Mouse (Mus musculus) ES-E14 (cell line): ENCODE measurements around the gene Khsrp. TPM values are rescaled to one million over a fixed set of nuclear protein-coding genes. Genes with fewer than 3 reads are reported as not detected.
"Not testable (repeated sequence)": the region's sequence is repeated elsewhere in the genome, so short reads cannot be mapped to it uniquely, and the experiment has no call there.

Experiments
- DNase-seq: peaks from one replicate; pipeline ENCODE4 v3.0.0-alpha.2; 2013; ENCODE audit warnings: low read depth, low spot score
- H3K27ac ChIP-seq: 2 replicates; pipeline ENCODE4 v1.5.1; 2012; ENCODE audit warnings: low read depth, mild to moderate bottlenecking, low read length, moderate library complexity, mixed read lengths; ENCODE audit not compliant: poor library complexity, insufficient read depth, severe bottlenecking
- H3K36me3 ChIP-seq: 2 replicates; pipeline ENCODE4 v1.6.1; 2012; ENCODE audit warnings: mild to moderate bottlenecking, low read length, moderate library complexity, mixed read lengths; ENCODE audit not compliant: control insufficient read depth, poor library complexity, insufficient read depth, severe bottlenecking
- H3K4me1 ChIP-seq, 2 experiments: fragments of 150-350 bp in 1 of 2; sonication (generic) in 1 of 2; 2 replicates each; pipeline ENCODE4 v1.6.1; 2012; ENCODE audit warnings: low read length in 2 of 2, mild to moderate bottlenecking in 1 of 2, mixed read lengths in 1 of 2; ENCODE audit not compliant: control insufficient read depth in 2 of 2, insufficient read depth in 2 of 2, poor library complexity in 1 of 2
- H3K4me3 ChIP-seq, 2 experiments: fragments of 150-350 bp in 1 of 2; sonication (generic) in 1 of 2; 2 replicates each; pipeline ENCODE4 v1.5.1; 2012; ENCODE audit warnings: low read length in 2 of 2, low read depth in 1 of 2, mild to moderate bottlenecking in 1 of 2, mixed read lengths in 1 of 2; ENCODE audit not compliant: insufficient read depth in 1 of 2, poor library complexity in 1 of 2, severe bottlenecking in 1 of 2
- H3K9ac ChIP-seq: 2 replicates; pipeline ENCODE4 v1.6.1; 2012; ENCODE audit warnings: low read depth, mild to moderate bottlenecking, low read length, mixed read lengths; ENCODE audit not compliant: poor library complexity, insufficient read depth, severe bottlenecking
- H3K9me3 ChIP-seq: fragments of 150-350 bp; sonication (generic); 2 replicates; pipeline ENCODE4 v1.6.1; 2012; ENCODE audit warnings: low read depth, mild to moderate bottlenecking, low read length; ENCODE audit not compliant: control insufficient read depth, insufficient read depth
- CHD2 ChIP-seq: IDR thresholded peaks from 2 replicates; pipeline ENCODE4 v1.6.1; 2014; ENCODE audit warnings: mild to moderate bottlenecking, low read depth, low read length, inconsistent platforms
- HCFC1 ChIP-seq: IDR thresholded peaks from 2 replicates; pipeline ENCODE4 v1.6.1; 2012; ENCODE audit warnings: low read length, inconsistent platforms, borderline replicate concordance; ENCODE audit not compliant: insufficient read depth
- MAFK ChIP-seq: IDR thresholded peaks from 2 replicates; pipeline ENCODE4 v1.6.1; 2014; ENCODE audit warnings: mild to moderate bottlenecking, low read depth, low read length, inconsistent platforms; ENCODE audit not compliant: insufficient read depth
- ZC3H11A ChIP-seq: IDR thresholded peaks from 2 replicates; pipeline ENCODE4 v1.6.1; 2012; ENCODE audit warnings: low read depth, mild to moderate bottlenecking, inconsistent platforms, low read length, borderline replicate concordance
- ZNF384 ChIP-seq: IDR thresholded peaks from 2 replicates; pipeline ENCODE4 v1.6.1; 2012; ENCODE audit warnings: low read depth, low read length, inconsistent platforms
- in situ Hi-C, 2 experiments: fragments of 600-800 bp; cut with MboI; formaldehyde crosslinking; loops; one replicate each; pipeline ENCODE4 v1.15.1; 2025; ENCODE audit warnings: low sequenced_read_pairs in 2 of 2, inconsistent platforms in 1 of 2; ENCODE audit not compliant: unreplicated experiment in 2 of 2
- total RNA-seq: library from RNA; depleted of rRNA; stranded (reverse); fragments of 300-350 nt; gene quantifications from 2 replicates; pipeline ENCODE4 v1.2.3, GENCODE M21; 2012

Khsrp gene
- total RNA-seq, 1 experiment = 82.3 TPM

DNA sequence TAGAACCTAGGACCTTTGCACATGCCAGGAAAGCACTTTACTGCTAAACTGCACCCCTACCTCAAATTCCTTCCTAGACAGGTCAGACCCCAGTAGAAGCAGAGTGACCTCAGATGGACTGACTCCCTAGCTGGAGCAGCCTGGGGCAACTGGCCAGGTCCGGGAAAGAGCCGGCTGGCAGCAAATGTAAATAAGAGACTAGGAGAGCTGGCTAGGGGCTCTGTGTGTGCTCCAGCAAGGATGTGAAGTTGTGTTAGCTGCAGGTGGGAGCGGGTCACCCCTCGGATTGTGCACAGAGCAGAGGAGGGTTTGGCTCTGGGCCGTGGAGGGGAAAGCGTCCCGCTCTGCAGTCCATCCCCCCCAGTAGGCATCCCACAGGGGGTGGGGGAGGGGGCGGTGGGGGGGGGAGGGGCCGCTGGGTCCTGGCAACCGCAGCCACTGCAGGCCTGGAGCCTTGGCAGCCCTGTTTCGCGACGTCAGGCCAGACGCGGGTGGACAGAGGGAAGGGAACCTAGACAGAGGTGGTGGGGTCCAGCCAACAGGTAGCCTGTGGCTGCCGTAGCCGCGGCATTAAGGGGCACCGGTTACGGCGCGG, 27.7 kb upstream of the Khsrp start, which contains the start of gene Crb3:
Gene Crb3 (plus strand): TSS at position 215 of the 595 bp plus-strand sequence.
- TF ChIP-seq CHD2 = no peak
- no peak for TF ChIP-seq ZNF384
- no peak for TF ChIP-seq HCFC1
- no peak for TF ChIP-seq MAFK
- no peak for TF ChIP-seq ZC3H11A
- no peak for DNase-seq
- H3K9ac ChIP-seq = peak within 1 kb of the TSS; percentile 77
- no peak within 1 kb of the TSS for H3K27ac ChIP-seq
- no peaks in the 10 kb centered on the region for H3K9me3 ChIP-seq
- no peaks in the 10 kb centered on the region; the same call in 1 of the 2 replicates for H3K36me3 ChIP-seq
- in situ Hi-C loops = loop anchor here in 1 of 2 experiments (10.0 kb wide), 1 partner anchor 276 kb away; no protein-coding TSS in a partner anchor
- H3K4me1 ChIP-seq = peaks cover 0 to 17% of the 10 kb centered on the region in 2 experiments; a peak in 2 of 4 replicates
- peak within 1 kb of the TSS; percentile 92 to 98 for H3K4me3 ChIP-seq

DNA sequence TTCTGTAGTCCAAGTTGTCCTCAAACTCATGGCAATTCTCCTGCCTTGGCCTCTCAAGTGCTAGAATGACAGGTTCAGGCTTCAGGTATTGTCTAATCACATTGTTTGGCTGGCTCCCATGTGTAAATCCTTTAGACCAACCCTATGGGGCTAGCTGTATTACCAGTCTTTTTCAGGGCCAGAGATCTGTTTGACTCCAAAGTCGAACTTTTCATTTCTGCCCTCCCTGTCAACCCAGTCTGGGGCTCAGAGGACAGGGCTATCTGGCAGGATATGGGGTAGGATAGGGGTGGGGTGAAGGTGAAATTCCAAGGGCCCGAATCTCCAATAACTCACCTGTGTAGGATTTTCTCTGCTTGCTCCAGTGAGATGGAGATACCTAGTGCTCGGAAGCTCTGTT, 24.9 kb upstream of the Khsrp start:
- TF ChIP-seq ZC3H11A (no peak), HCFC1 (no peak), ZNF384 (no peak), CHD2 (no peak), MAFK (no peak)
- DNase-seq = no peak
- Histone ChIP-seq H3K4me3 (no peak overlapping the region), H3K9ac (no peak overlapping the region), H3K4me1 (peaks cover 0 to 10% of the 10 kb centered on the region in 2 experiments; a peak in 1 of 4 replicates), H3K27ac (no peak overlapping the region), H3K36me3 (peaks cover 4% of the 10 kb centered on the region; the same call in 1 of the 2 replicates), H3K9me3 (no peaks in the 10 kb centered on the region)
- in situ Hi-C loops = loop anchor here in 1 of 2 experiments (10.0 kb wide), 1 partner anchor 279 kb away; no protein-coding TSS in a partner anchor

DNA sequence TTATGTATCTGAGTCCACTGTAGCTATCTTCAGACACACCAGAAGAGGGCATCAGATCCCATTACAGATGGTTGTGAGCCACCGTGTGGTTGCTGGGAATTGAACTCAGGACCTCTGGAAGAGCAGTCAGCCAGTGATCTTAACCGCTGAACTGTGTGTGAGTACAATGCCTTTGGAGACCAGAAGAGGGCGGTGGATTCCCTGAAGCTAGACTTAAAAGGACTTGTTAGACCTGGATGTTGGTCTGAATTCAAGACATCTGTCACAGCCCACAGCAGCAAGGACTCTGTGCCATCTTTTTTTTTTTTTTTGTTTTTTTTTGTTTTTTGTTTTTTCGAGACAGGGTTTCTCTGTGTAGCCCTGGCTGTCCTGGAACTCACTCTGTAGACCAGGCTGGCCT, 20.4 kb upstream of the Khsrp start:
- H3K9me3 ChIP-seq, H3K4me3 ChIP-seq, H3K27ac ChIP-seq, DNase-seq, H3K9ac ChIP-seq, H3K4me1 ChIP-seq, H3K36me3 ChIP-seq: not testable (repeated sequence)
- in situ Hi-C loops = loop anchor here in 1 of 2 experiments (10.0 kb wide), 1 partner anchor 283 kb away; no protein-coding TSS in a partner anchor
- peak; percentile 23; the same call in 1 of the 2 replicates for TF ChIP-seq ZC3H11A

- no peak for TF ChIP-seq HCFC1
- no peak for TF ChIP-seq ZNF384
- no peak for TF ChIP-seq CHD2
- TF ChIP-seq ZC3H11A = no peak
- TF ChIP-seq MAFK = no peak
- in situ Hi-C loops = no loop called here
- no peaks in the 10 kb centered on the region for H3K9me3 ChIP-seq
- H3K4me3 ChIP-seq = no peak overlapping the region
- peaks cover 4% of the 10 kb centered on the region; the same call in 1 of the 2 replicates for H3K36me3 ChIP-seq
- no peak overlapping the region for H3K9ac ChIP-seq
- H3K27ac ChIP-seq = no peak overlapping the region
- no peak for DNase-seq
- H3K4me1 ChIP-seq = peaks cover 0 to 4% of the 10 kb centered on the region in 2 experiments; a peak in 1 of 4 replicates
Observed at GRCm38 (mm10) chr17:57048816-57049215, 17.5 kb upstream of the Khsrp start.
